Mouse (Mus musculus): ENCODE results near the gene Cks1b.
A peak's percentile ranks its signal among the peaks of the same experiment; 100 is the strongest.

Gene Cks1b

GRCm38 (mm10) chr3:89395806-89396653 is 22.2 kb downstream of the Cks1b start:
- no peak for DNase-seq (ENCODE audit: low read depth, low spot score)

GRCm38 (mm10) chr3:89395419-89395805 is 22.8 kb downstream of the Cks1b start:
- no peak for DNase-seq (ENCODE audit: low read depth, low spot score)

DNA sequence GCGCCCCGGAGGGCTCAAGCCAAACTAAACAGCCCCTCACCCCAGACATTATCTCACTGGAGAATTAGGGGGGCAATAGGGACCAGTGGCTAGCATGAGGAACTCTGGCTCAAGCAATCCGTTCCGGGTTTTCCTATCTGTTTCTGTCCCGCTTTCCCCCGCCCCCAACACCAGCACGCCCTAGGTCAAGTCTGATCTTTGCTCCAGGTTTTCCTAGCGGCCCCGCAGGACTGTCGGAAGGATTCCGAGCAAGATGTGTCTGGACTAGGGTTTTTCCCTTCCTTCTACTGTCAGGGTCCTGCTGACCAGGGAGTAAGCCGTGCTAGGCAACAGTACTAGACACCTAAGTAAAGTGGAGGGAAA is 23.3 kb downstream of the Cks1b start:
- no peak for DNase-seq (ENCODE audit: low read depth, low spot score)

- DNase-seq (ENCODE audit: low read depth, low spot score) = no peak
Observed at GRCm38 (mm10) chr3:89394006-89394893, 23.9 kb downstream of the Cks1b start, which contains the start of gene Zbtb7b. TSS of gene Zbtb7b (minus strand) at chr3:89394776.

DNA sequence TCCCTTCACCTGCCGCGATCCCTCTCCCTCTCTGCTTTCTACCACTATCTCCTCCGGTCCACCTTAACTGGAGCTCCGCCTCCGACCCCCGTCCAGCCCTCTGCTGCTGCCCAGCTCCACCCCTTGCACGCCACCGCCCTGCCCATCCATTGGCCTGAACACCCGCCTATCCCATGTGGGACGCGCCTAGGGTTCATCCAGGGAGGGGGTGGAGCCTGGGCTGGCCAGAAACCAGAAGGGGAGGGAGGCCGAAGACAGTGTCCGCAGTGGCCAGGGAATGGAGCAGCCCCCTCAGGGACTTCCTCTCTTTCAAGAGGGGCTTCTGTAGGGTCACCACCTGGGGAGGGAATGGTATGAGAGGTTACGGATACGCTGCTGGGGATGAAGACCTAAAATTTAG is 24.6 kb downstream of the Cks1b start:
- peak; percentile 90 for DNase-seq (ENCODE audit: low read depth, low spot score)

- no peak for DNase-seq (ENCODE audit: low read depth, low spot score)
Observed at GRCm38 (mm10) chr3:89392871-89393311, 25.3 kb downstream of the Cks1b start.

GRCm38 (mm10) chr3:89391663-89392511 is 26.3 kb downstream of the Cks1b start:
- DNase-seq (ENCODE audit: low read depth, low spot score) = no peak

- DNase-seq (ENCODE audit: low read depth, low spot score) = no peak
Observed at GRCm38 (mm10) chr3:89390699-89391662, 27.2 kb downstream of the Cks1b start.

DNA sequence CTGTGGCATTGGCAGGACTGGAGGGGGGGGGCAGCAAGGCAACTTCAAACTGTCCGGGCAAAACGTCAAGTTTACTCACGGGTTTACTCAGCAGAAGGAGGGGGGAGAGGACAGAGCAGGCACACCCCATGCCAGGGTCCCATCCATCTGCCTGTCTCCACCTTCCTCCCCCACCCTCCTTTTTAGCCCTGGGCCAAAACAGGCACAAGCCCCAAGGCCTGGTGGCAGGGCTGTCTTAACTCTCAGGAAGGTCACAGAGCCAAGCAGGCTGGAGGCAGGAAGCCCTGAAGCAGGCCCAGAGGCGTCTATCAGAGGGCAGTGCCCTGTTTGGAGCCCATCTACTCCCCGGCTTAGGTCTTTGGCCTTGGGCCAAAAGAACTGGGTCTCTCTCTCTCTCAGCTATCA is 28.1 kb downstream of the Cks1b start:
- no peak for DNase-seq (ENCODE audit: low read depth, low spot score)

DNA sequence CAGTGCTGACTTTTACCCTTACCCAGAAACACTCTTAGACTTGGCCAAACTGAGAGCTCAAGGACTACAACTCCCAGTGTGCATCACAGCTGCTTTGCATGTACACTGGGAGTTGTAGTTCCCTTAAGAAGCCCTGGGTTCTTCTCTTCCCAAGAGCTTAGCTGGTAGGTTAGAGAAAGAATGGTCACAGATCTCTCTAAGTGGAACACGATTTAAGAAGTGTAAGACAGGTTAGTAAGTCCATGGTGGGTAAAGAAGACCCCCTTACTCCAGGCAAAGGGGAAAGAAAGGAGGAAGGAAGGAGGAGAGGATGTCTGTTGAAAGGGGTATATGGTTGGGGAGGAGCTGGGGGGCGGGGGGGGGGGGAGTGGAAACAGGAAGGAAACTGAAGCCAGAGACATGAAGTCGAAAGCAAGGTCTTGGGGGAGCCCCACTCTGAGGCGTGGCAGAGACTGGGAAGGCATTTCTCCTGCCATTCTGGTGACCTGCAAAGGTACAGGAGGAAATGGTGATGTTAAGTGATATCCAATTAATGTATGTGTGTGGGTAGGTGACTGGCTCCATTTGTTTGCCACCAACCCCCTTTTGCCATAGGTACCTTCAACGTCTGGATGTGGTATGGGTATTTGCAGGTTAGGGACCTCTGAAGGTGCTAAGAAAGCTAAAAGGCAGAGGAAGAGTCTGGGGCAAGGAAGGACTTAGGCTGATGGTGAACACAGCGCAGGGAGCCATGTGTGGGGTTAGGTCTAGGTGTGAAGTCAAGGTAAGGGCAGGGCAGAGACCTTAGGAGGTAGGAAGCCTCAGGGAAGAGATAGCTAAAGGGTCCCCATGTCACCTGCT is 29.1 kb downstream of the Cks1b start:
- no peak for DNase-seq (ENCODE audit: low read depth, low spot score)

DNA sequence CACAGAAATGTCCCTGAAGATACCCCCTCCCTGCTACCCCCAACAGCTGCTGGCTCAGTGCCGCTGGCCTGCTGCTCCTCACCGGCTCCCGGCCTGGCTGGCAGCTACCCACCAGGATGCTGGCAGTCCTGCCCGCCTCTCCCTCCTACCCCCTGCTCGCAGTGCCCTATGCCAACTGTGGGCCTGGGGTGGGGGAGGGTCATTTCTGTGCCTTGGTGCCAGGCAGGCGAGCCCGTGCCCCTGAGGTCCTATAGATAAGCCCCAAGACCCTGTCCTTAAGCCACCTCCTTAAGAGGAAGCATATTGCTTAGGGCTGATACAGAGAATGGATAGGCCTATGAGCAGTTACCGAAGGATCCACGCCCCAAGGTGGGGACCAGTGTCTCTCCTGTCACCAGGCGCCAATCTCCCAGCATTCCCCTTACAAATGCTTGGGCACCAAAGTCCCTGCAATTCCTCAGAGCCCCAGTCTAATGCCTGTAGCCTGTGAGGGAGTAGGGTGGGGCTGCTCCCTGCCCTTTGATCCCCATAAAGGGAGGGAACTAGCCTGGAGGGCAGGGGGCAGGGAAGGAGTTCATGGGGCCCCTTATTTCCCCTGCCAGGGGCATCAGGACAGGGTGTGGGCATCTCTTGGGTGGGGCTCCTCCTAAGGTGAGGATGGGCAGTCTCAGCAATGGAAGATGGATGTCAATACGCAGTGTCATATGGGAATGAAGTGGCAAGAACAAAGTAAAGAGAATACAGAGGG is 29.9 kb downstream of the Cks1b start:
- no peak for DNase-seq (ENCODE audit: low read depth, low spot score)

DNA sequence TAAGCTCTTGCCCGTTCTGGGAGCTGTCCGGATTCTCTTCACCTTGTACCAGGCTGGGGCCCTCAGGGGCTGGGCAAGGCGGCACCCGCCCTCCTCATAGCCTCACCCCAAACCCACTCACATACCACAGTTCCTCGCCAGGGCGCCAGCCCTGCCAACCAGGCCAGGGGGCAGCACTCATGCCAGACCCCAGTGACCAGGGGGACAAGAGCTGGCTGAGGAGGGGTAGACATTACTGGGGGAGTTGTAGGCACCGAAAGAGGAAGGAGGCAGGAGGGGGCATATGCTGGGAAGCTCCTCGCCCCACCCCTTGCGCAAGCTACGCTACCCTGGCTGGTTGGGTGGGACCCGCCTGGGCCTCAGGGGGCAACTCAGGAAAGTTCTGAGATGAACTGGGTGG is 30.6 kb downstream of the Cks1b start:
- no peak for DNase-seq (ENCODE audit: low read depth, low spot score)

GRCm38 (mm10) chr3:89386438-89387420 is 31.5 kb downstream of the Cks1b start:
- no peak for DNase-seq (ENCODE audit: low read depth, low spot score)

- no peak for DNase-seq (ENCODE audit: low read depth, low spot score)
Observed at GRCm38 (mm10) chr3:89385451-89385850, 32.7 kb downstream of the Cks1b start.

- no peak for DNase-seq (ENCODE audit: low read depth, low spot score)
Observed at GRCm38 (mm10) chr3:89384331-89385076, 33.7 kb downstream of the Cks1b start.

DNA sequence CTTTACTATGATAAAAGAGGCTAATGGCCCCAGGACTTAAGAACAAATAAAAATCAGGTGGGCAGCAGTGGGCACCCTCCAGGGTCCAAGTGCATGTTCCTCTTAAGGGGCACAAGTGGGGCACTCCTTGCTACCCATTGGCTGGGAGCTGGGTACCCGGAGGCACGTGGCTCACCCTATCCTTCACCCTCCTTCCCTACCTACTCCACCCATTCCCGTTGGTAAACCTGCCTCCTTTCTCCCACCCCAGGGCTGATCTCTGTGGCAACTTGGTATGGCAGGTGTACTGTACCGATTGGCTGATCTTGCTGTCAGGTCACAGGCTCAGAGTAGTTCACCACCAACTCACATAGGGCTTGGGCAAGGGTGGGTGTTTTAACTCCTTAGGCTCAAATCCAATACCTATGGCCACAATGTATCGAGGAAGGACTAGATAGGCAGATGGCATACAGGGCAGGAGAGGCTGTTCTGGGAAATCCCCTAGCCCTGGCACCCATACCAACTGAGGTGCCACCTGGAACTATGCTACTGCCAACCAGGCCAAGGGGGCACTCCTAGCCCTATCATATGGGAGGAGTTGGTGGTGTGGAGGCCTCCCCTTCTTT is 34.4 kb downstream of the Cks1b start:
- DNase-seq (ENCODE audit: low read depth, low spot score) = no peak
